Mouse (Mus musculus) liver, embryonic 11.5 days (tissue): ENCODE measurements around the gene Gtdc1. TPM values are rescaled to one million over a fixed set of nuclear protein-coding genes. Genes with fewer than 3 reads are reported as not detected.

ENCODE experiments used
- ATAC-seq: fragments of 200-750 bp; cut with Nextera tagmentation; replicated peaks from 2 replicates; pipeline ENCODE4 v1.8.0; 2017; ENCODE audit warnings: moderate number of reproducible peaks, mild to moderate bottlenecking, moderate TSS enrichment, moderate library complexity; ENCODE audit not compliant: low FRiP score
- DNase-seq: peaks from one replicate; pipeline ENCODE4 v3.0.0-alpha.2; 2017; ENCODE audit warnings: low spot score
- H3K27ac ChIP-seq: fragments of 300-500 bp; sonication (generic); 2 replicates; pipeline ENCODE4 v1.5.1; 2014; ENCODE audit warnings: mild to moderate bottlenecking, low read depth, low read length, control low read depth
- H3K27me3 ChIP-seq: fragments of 300-500 bp; sonication (generic); replicated peaks from 2 replicates; pipeline ENCODE4 v1.6.1; 2014; ENCODE audit warnings: low read length, mixed read lengths; ENCODE audit not compliant: control insufficient read depth, insufficient read depth
- H3K36me3 ChIP-seq: fragments of 300-500 bp; sonication (generic); 2 replicates; pipeline ENCODE4 v1.6.1; 2014; ENCODE audit warnings: mild to moderate bottlenecking, low read length, moderate library complexity, mixed read lengths; ENCODE audit not compliant: control insufficient read depth, insufficient read depth
- H3K4me1 ChIP-seq: fragments of 300-500 bp; sonication (generic); replicated peaks from 2 replicates; pipeline ENCODE4 v1.6.1; 2014; ENCODE audit warnings: low read length, mixed read lengths; ENCODE audit not compliant: control insufficient read depth, insufficient read depth
- H3K4me2 ChIP-seq: fragments of 300-500 bp; sonication (generic); 2 replicates; pipeline ENCODE4 v1.6.1; 2014; ENCODE audit warnings: mild to moderate bottlenecking, control low read depth, moderate library complexity
- H3K4me3 ChIP-seq: fragments of 300-500 bp; sonication (generic); 2 replicates; pipeline ENCODE4 v1.5.1; 2014; ENCODE audit warnings: low read depth, low read length, control low read depth
- H3K9ac ChIP-seq: fragments of 300-500 bp; sonication (generic); 2 replicates; pipeline ENCODE4 v1.6.1; 2014; ENCODE audit warnings: low read depth, low read length, control low read depth
- H3K9me3 ChIP-seq: fragments of 300-500 bp; sonication (generic); 2 replicates; pipeline ENCODE4 v1.6.1; 2016; ENCODE audit warnings: low read length, inconsistent platforms, mixed read lengths; ENCODE audit not compliant: control insufficient read depth
- WGBS: fragments of 180-500 bp; shearing (Covaris S2); extraction: QIAGEN DNeasy Blood & Tissue Kit; methylation state at CpG from one replicate; pipeline ENCODE4 v1.1.7; 2014; 5-methylcytosine and 5-hydroxymethylcytosine counted together
- polyA plus RNA-seq: library from polyadenylated mRNA; unstranded; fragments of >200 nt; fragmentation: Nextera tagmentation; extraction: Ambion mirVana; gene quantifications from 2 replicates; pipeline ENCODE4 v1.2.1, GENCODE M21; 2014

Gtdc1 gene
- polyA plus RNA-seq, 1 experiment from 2014 or later: 8.5 TPM

DNA sequence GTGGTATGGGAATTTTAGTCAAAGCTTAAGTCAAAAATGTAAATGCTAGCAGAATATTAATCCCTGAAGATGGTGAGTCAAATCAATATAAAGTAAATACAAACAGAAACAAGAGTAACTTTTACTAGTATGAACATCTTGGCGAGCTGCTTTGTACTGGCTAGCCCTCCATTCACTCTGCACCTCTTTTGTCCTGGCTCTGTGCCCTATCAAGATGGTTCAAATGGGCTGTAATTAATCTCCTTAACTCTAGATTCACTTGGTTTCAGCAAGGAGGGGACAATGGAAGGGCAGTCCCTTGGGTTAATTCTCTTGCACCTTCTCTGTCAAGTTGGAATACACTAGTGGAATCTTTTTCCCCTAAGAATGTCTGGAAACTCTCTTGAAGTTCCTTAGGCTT, 233.6 kb downstream of the Gtdc1 start:
- Histone ChIP-seq H3K4me2 (no peak overlapping the region), H3K27ac (no peak overlapping the region), H3K4me1 (no peaks in the 10 kb centered on the region), H3K36me3 (no peaks in the 10 kb centered on the region), H3K9ac (no peak overlapping the region), H3K4me3 (no peak overlapping the region), H3K27me3 (no peaks in the 10 kb centered on the region), H3K9me3 (no peaks in the 10 kb centered on the region)
- ATAC-seq: no peak
- no peak for DNase-seq
- 72% methylated on average over 1 of the region's 1 CpGs for WGBS

DNA sequence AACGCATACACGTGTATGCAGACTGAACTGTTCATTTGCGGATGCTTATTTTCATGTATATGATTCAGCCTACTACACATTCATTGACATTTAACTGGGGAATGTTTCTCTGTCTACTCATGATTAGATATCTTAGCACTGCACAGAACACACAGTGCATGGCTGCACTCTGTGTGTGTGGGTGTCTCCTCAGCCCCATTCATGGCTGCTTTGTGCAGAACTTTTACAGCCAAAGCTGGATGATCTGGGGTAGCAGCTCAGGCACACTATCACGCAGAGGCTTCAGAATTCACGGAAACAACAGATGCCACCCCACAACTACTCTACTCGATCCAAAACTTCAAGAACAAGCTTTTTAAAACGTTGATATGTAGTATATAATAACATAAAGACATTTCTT, 263.4 kb downstream of the Gtdc1 start:
- no peak for DNase-seq
- Histone ChIP-seq H3K36me3 (no peaks in the 10 kb centered on the region), H3K27ac (no peak overlapping the region), H3K4me1 (no peaks in the 10 kb centered on the region), H3K9ac (no peak overlapping the region), H3K4me3 (no peak overlapping the region), H3K9me3 (no peaks in the 10 kb centered on the region), H3K4me2 (no peak overlapping the region), H3K27me3 (no peaks in the 10 kb centered on the region)
- no peak for ATAC-seq
- 87% methylated on average over 7 of the region's 7 CpGs for WGBS

- Histone ChIP-seq H3K27ac (no peak overlapping the region), H3K9ac (no peak overlapping the region), H3K27me3 (no peaks in the 10 kb centered on the region), H3K4me2 (no peak overlapping the region), H3K4me1 (no peaks in the 10 kb centered on the region), H3K36me3 (no peaks in the 10 kb centered on the region), H3K9me3 (no peaks in the 10 kb centered on the region), H3K4me3 (no peak overlapping the region)
- DNase-seq (no peak), ATAC-seq (no peak)
- WGBS: 65% methylated on average over 2 of the region's 2 CpGs
Observed at GRCm38 (mm10) chr2:44659870-44660269, 267.6 kb downstream of the Gtdc1 start.

DNA sequence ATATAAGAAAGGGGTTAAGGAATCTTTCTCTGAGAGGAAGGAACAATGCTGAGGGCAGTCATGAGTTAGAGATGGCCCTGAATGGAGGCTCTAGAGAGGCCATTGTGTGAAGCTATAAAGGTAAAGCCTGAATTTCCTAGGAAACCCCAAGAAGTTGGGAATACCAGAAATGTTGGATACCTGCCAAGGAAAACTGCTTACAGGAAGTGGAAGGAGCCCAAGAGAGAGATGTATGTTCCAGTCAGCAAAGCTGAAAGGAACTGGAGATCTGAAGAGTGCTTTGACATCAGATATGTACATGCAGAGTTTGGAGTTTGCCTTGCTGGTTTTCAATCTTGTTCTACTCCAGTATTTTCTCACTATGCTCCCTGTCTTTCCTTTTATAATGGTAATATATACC, 268.4 kb downstream of the Gtdc1 start:
- Histone ChIP-seq H3K4me2 (no peak overlapping the region), H3K9me3 (no peaks in the 10 kb centered on the region), H3K27ac (no peak overlapping the region), H3K4me1 (no peaks in the 10 kb centered on the region), H3K36me3 (no peaks in the 10 kb centered on the region), H3K9ac (no peak overlapping the region), H3K4me3 (no peak overlapping the region), H3K27me3 (no peaks in the 10 kb centered on the region)
- ATAC-seq (no peak), DNase-seq (no peak)

DNA sequence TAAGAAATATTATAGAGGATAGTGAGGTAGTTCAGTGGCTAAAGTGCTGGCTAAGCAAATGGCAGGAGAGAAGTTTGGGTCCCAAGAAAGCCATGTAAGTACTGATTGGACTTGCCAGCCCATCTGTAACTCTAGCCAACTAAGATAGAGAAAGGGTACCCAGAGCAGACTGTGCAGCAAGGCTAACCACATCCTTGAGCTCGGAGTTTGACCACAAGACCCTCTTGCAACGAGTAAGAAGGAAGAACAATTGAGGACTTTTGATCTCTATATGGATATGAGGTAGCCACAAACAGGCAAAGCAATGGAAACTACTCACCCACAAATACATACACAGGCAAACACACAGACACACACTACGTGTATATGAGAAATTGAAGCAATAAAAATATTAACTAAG, 278.9 kb downstream of the Gtdc1 start:
- H3K27ac ChIP-seq: no peak overlapping the region
- no peak overlapping the region for H3K4me3 ChIP-seq
- no peaks in the 10 kb centered on the region for H3K9me3 ChIP-seq
- ATAC-seq: no peak
- H3K4me2 ChIP-seq: no peak overlapping the region
- no peak overlapping the region for H3K9ac ChIP-seq
- WGBS: 42% methylated on average over 3 of the region's 3 CpGs
- H3K4me1 ChIP-seq: no peaks in the 10 kb centered on the region
- no peaks in the 10 kb centered on the region for H3K27me3 ChIP-seq
- no peak for DNase-seq
- H3K36me3 ChIP-seq: no peaks in the 10 kb centered on the region

GRCm38 (mm10) chr2:44646398-44646797, 281.1 kb downstream of the Gtdc1 start:
- Histone ChIP-seq H3K4me3 (no peak overlapping the region), H3K27ac (no peak overlapping the region), H3K36me3 (no peaks in the 10 kb centered on the region), H3K4me2 (no peak overlapping the region), H3K9ac (no peak overlapping the region), H3K4me1 (no peaks in the 10 kb centered on the region), H3K9me3 (no peaks in the 10 kb centered on the region), H3K27me3 (no peaks in the 10 kb centered on the region)
- DNase-seq (no peak), ATAC-seq (no peak)
- 82% methylated on average over 6 of the region's 6 CpGs for WGBS

GRCm38 (mm10) chr2:44639370-44639769, 288.1 kb downstream of the Gtdc1 start:
- no peak overlapping the region for H3K9ac ChIP-seq
- H3K36me3 ChIP-seq: no peaks in the 10 kb centered on the region
- WGBS: 42% methylated on average over 2 of the region's 2 CpGs
- H3K4me2 ChIP-seq: no peak overlapping the region
- H3K4me3 ChIP-seq: no peak overlapping the region
- H3K27me3 ChIP-seq: no peaks in the 10 kb centered on the region
- no peak overlapping the region for H3K27ac ChIP-seq
- no peak for DNase-seq
- no peaks in the 10 kb centered on the region for H3K4me1 ChIP-seq
- no peaks in the 10 kb centered on the region for H3K9me3 ChIP-seq
- ATAC-seq: no peak

DNA sequence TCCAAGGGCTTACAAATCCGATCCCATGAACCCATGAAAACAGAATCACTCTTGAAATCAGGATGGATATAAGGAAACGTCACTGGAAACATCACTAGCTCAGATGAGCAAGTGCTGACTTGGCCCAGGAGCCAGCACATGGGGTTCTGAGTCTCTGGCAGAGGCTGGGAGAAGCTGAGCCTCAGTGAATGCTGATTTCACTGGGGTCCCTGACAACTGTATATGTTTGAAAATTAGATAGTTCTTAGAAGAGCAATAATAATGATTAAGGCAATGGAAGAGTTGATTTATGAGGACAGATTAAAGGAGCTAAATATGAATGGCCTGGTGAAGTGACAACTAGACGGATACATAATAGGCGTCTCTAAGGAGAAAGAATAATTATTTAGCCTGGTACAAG, 289.3 kb downstream of the Gtdc1 start:
- Histone ChIP-seq H3K9me3 (no peaks in the 10 kb centered on the region), H3K9ac (no peak overlapping the region), H3K4me1 (no peaks in the 10 kb centered on the region), H3K4me2 (no peak overlapping the region), H3K27ac (no peak overlapping the region), H3K36me3 (no peaks in the 10 kb centered on the region), H3K27me3 (no peaks in the 10 kb centered on the region), H3K4me3 (no peak overlapping the region)
- DNase-seq: no peak
- ATAC-seq: no peak
- 83% methylated on average over 4 of the region's 4 CpGs for WGBS

DNA sequence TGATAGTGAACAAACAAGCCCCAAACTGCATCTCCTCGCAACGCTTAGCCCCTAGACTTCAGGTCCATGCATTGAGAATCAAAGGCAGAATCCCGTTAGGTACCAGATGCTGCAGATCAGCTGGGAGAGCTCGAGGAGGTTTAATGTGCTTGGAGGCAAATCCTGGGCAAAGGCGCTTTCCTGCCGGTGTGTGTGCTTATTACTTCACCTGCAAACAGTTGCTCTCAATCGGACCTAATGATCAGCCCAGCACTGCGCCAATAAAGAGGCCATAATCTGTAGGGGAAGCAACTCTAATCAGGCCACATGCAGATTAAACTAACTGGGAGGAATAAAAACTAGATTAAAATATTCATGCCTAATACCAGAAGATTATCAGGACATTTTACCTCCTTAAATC, 293.5 kb downstream of the Gtdc1 start:
- no peaks in the 10 kb centered on the region for H3K4me1 ChIP-seq

More for the DNA sequence above, 293.5 kb downstream of the Gtdc1 start:
- 84% methylated on average over 8 of the region's 8 CpGs for WGBS
- ATAC-seq (no peak), DNase-seq (no peak)
- Histone ChIP-seq H3K27ac (no peak overlapping the region), H3K9ac (no peak overlapping the region), H3K9me3 (no peaks in the 10 kb centered on the region), H3K4me2 (no peak overlapping the region), H3K27me3 (no peaks in the 10 kb centered on the region), H3K36me3 (no peaks in the 10 kb centered on the region), H3K4me3 (no peak overlapping the region)
